8 mouse cellular contexts compared by ENCODE assay signal in the genomic region with DNA sequence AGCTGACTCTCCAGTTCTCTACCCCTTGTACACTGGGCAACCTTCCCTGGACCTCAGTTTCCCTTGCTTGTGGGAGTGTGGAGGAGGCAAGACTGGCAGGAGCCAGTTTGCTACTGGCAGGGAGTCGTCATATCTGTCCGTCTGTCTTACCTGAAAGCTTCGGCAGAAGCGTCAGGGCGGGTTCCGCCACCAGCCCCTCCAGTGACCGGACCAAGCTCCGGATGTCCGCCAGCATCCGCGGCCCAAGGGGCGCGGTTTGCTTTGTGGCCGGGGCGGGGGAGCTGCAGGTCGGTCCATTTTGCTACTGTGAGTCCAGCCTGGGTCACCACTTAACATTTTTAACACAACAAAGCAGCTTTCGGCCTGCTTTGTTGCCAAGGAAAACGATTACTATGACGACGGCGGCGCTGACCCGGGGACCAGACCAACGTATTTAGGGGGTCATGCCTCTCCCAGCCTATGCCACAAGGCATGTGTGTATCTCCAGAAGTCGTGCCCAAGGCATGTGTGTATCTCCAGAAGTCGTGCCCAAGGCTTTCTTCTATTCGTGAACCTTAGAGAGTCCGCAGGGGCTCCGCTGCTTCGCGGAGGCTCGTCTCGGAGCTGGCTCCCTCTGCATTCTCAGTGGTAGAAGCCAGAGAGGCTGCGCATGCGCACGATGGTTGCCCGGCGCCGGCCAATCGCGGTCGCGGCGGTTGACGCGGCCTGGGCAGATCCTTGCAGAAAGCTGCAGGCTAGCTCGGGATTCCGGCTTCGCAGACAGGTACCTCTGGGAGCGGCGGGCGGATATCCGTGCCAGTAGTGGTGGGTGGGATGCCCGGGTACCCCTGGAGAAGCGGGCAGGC. TPM values are rescaled to one million over a fixed set of nuclear protein-coding genes. Genes with fewer than 3 reads are reported as not detected.
A peak's percentile ranks its signal among the peaks of the same experiment; 100 is the strongest.
DNase-seq lines count a peak whose midpoint lies in the region; ATAC-seq lines count a peak whose summit lies in the region.

A gene (minus strand): TSS at position 426 of the 845 bp plus-strand sequence.
A gene (plus strand): TSS at position 669 of the 845 bp plus-strand sequence.

- H3K9ac ChIP-seq in hindbrain, embryonic 11.5 days (ENCODE audit: low read depth, low read length), result peak within 1 kb of the TSS; percentile 93

- no peaks in the 10 kb centered on the region for H3K4me1 ChIP-seq in hindbrain, embryonic 11.5 days (replicated peaks; ENCODE audit: control insufficient read depth, insufficient read depth, low read length)

- H3K4me2 ChIP-seq in hindbrain, embryonic 11.5 days (replicated peaks; ENCODE audit: low read depth, low read length), result peak within 1 kb of the TSS; percentile 78

- WGBS in hindbrain, embryonic 11.5 days, result under 1% methylated on average over 55 of the region's 55 CpGs

- H3K27ac ChIP-seq in hindbrain, embryonic 11.5 days (ENCODE audit: low read depth, low read length), result peak within 1 kb of the TSS; percentile 92

- H3K9me3 ChIP-seq in hindbrain, embryonic 11.5 days (ENCODE audit: control insufficient read depth, low read length), result no peaks in the 10 kb centered on the region

- no peaks in the 10 kb centered on the region for H3K27me3 ChIP-seq in hindbrain, embryonic 11.5 days (ENCODE audit: control insufficient read depth, insufficient read depth, low read length)

- H3K36me3 ChIP-seq in hindbrain, embryonic 11.5 days (ENCODE audit: control insufficient read depth, insufficient read depth, low read length), result no peaks in the 10 kb centered on the region

- H3K4me3 ChIP-seq in hindbrain, embryonic 11.5 days (ENCODE audit: low read depth, low read length), result peak within 1 kb of the TSS; percentile 81

- peak; percentile 75 for ATAC-seq in frontal cortex, adult (ENCODE audit: low TSS enrichment)
- peak; percentile 87 for ATAC-seq in hindbrain, embryonic 11.5 days (ENCODE audit: low FRiP score)

- DNase-seq in MEL-GATA-1-ER (ENCODE audit: extremely low read depth, low read depth), result peak; percentile 80
- peak; percentile 97 for DNase-seq in cerebellum, adult 8-10 months
- DNase-seq in hindbrain, embryonic 11.5 days (ENCODE audit: low spot score), result peak; percentile 97
- DNase-seq in layer of hippocampus, postnatal 10 days (ENCODE audit: low spot score in 2 of 2), result peak; percentile 98
- DNase-seq in lung, postnatal 10 days, result peak; percentile 96
- peak; percentile 96 for DNase-seq in ovary, postnatal 36 days (ENCODE audit: low spot score)
- peak; percentile 95 for DNase-seq in thymus, postnatal 25 days

RNA-seq across cellular contexts. Expression of the first gene that starts in this region (rescaled TPM):
- polyA plus RNA-seq in hindbrain, embryonic 11.5 days (2014; fragmentation: Nextera tagmentation; extraction: Ambion mirVana), result 3.7 and 6.0 TPM in 2 replicates
- total RNA-seq in layer of hippocampus, postnatal 10 days (2021), result 10 to 100 TPM in 1 of 2 experiments, 1 to 10 TPM in 1; 9.2 to 10.1 TPM

RNA-seq across cellular contexts. Expression of the second gene that starts in this region (rescaled TPM):
- polyA plus RNA-seq in hindbrain, embryonic 11.5 days (2014; fragmentation: Nextera tagmentation; extraction: Ambion mirVana), result 74.6 and 76.1 TPM in 2 replicates
- 10 to 100 TPM; 55.6 to 56.6 TPM for total RNA-seq in layer of hippocampus, postnatal 10 days (2021)

Comparison
In these comparisons a context has a peak if more than half of its experiments do, and no peak if none do; other contexts are left out.
1. Peak in every context shown above with its lines: DNase-seq, ATAC-seq, H3K4me3 ChIP-seq and H3K27ac ChIP-seq.